Mouse (Mus musculus) pancreas, adult 10 weeks (tissue): ENCODE results near the gene Gm9513. TPM values are rescaled to one million over a fixed set of nuclear protein-coding genes. Genes with fewer than 3 reads are reported as not detected.

Source experiments
- polyA plus RNA-seq: library from polyadenylated mRNA; stranded (reverse); fragments of 350-450 nt; fragmentation: Illumina TruSeq; extraction: RNeasy Lipid Tissue Mini Kit (QIAGEN cat#74804); gene quantifications from one replicate; pipeline ENCODE4 v1.2.3, GENCODE M21; 2015; ENCODE audit warnings: low read depth, low replicate concordance; ENCODE audit not compliant: insufficient read depth

Gm9513 gene
- polyA plus RNA-seq = not detected

GRCm38 (mm10) chr9:36475338-36475737, at the start of gene Gm9513:
Gm9513 (plus strand) TSS chr9:36475638.

GRCm38 (mm10) chr9:36431584-36431983, 43.9 kb upstream of the Gm9513 start, which contains the start of gene Gm7257:
Gm7257 (plus strand) TSS chr9:36431884.

Other genes starting within 250 kb of the Gm9513 start
- gene Gm7257, start 43.8 kb upstream of the Gm9513 start, polyA plus RNA-seq = not detected
- gene Gm5615, start 66.3 kb downstream of the Gm9513 start, polyA plus RNA-seq = not detected
- gene Gm17689, start 107.0 kb downstream of the Gm9513 start, polyA plus RNA-seq = not detected
- not detected for gene A630095E13Rik, start 167.7 kb downstream of the Gm9513 start, polyA plus RNA-seq
- not detected for gene Acrv1, start 217.6 kb downstream of the Gm9513 start, polyA plus RNA-seq